Mouse (Mus musculus) cerebellum, adult 8-10 months (tissue): ENCODE data around the gene Myo1a.
"Not testable (repeated sequence)": the region's sequence is repeated elsewhere in the genome, so short reads cannot be mapped to it uniquely, and the experiment has no call there.

Experiments
- DNase-seq: peaks from one replicate; pipeline ENCODE4 v3.0.0; 2022

The Myo1a gene

DNA sequence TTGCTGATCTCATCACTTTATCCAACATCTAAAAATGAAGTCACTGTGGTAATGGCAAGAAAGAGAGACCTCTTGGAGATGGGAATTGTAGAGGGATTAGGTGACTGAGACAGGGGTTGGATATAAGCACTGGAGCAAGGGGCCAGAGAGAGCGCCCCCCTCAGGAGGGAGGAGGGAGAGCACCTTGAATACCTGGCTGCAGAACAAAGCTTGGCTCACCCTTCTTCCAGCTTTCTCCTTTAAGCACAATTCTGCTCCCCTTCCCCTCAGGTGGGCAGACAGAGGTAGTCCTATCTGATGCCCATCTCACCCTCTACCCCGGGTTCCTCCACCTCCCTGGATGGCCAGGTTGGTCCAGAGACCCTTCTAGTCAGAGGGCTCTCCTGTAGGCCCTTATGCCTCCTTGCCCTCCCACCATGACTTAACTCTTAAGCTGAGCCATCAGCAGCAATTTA lies at the start of gene Myo1a:
Gene Myo1a (plus strand): TSS at position 405 of the 455 bp plus-strand sequence.
- no peak for DNase-seq

DNA sequence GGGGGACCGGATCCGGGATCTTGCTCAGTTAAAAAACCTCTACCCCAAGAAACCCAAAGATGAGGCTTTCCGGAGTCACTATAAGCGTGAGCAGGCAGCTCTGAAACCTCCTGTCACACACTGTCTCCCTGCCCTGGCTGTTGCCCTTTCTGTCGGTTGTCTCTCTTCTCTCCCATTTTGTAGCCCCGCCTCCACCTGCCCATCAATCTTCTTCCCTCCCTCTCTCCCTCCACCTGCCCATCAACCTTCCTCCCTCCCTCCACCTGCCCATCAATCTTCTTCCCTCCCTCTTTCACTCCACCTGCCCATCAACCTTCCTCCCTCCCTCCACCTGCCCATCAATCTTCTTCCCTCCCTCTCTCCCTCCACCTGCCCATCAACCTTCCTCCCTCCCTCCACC lies 47.4 kb upstream of the Myo1a start:
- not testable (repeated sequence) for DNase-seq

DNA sequence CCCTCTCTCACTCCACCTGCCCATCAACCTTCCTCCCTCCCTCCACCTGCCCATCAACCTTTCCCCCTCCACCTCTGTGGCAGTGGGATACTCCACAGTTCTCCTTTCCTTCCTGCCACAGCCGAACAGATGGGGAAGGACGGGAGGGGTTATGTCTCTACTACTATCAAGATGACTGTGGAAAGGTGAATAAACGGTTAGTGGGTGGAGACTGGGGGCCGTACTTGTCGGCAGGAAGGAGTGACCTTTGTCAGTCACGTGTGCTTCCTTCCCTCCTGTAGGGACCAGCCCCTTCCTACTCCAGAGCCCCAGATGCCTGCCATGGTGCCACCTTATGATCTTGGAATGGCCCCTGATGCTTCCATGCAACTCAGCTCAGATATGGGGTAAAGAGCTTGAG lies 46.9 kb upstream of the Myo1a start:
- no peak for DNase-seq

DNA sequence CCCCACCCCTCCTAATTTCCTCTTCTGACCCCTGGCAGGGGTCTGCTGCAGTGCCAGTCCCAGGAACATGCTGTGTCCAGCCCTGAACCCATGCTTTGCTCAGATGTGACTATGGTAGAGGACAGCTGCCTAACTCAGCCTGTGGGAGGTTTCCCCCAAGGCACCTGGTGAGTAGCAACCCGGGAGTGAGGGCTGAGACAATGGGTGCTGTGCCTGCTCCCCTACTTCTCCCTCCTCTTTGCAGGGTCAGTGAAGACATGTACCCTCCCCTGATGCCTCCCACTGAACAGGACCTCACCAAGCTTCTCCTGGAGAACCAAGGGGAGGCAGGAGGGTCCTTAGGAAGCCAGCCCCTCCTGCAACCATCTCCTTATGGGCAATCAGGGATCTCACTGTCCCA lies 45.4 kb upstream of the Myo1a start:
- no peak for DNase-seq

DNA sequence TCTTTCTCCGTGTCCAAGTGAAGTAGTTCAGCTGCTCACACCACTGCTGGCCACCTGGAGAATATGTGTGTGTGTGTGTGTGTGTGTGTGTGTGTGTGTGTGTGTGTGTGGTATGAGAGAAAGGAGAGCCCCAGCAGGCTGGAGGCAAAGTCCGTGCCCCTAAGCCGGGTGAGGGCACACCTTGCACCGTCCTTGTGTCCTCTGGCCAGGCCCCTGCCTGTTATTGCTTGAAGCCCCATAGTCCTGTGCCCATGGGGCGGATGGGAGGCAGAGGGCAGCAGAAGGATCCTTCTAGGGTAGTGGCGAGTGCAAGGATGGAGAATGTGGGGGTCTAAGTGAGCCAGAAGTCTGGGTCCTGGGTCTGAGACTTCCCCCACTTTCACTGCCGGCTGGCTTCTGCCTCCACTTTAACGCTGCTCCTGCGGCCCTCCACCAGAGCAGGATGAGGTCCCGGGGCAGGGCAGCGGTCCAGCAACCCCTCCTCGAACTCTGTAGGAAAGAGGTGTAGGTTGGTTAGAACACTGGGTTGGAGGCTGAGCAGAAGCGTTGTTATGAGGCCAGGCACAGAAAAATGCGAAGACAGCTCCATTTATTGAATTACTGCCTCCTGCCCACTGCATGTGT lies 43.6 kb upstream of the Myo1a start:
- DNase-seq = peak; percentile 52

DNA sequence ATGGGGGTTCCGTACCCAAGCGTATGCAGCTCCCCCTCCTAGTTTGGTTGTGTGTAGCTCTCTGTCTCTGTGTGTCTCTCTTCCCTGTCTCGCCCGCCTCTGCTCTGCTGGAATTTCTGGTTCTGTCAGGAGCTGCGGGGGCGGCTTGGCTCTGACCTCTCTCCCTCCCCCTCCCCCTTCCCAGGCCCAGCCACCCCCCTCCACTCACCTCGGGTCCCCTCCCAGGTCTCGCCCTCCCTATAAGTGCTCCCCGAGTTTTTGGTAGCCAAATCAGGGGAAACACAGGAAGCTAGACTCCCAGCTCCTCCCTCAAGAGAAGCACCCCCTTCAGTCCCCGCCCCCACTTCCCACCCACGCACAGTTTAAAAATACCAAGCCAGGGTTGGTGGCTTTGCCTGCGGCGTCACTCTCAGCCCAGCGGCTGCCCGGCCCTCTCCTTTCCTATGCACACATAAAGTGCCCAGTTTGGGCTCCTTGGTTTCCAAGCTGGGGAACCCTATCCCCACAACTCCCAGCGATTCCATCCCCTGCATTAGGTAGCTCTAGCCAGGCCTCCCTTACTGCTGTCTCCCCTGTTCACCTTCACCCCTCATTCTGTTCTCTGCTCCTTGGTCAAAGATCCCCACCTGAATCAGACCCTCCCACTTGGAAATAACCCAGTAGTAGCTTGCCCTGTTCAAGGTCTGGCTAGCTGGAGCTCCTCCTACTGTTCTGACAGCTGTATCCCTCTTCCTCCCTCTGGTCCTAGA lies 42.9 kb upstream of the Myo1a start:
- DNase-seq = peak; percentile 64

DNA sequence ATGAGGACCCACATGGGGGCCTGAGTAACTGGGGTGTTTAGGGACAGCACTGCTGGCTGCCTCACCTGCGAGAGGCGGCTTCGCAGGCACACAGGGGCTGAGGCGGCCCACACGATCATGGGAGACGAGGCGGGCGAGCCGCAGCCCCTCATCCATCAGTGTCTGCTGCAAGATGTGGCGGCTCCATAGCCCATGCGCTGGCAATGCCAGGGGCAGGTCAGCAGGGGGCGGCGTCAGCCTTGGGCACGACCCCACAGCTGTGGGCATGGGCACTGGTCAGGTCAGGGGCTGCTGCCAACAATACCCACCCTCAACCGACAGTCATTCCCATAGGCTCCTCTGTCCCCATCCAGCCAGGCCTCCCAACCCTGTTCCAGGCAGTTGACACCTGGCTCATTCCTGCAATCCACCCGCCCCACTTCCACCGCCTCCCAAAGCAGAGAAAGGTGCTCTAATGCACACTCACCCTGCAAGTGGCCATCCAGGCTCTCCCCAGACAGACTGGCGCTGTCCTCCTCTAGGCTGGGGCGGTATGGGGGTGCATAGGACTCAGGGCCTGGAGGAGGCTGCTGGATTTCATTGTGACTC lies 42.2 kb upstream of the Myo1a start:
- DNase-seq = peak; percentile 58

DNA sequence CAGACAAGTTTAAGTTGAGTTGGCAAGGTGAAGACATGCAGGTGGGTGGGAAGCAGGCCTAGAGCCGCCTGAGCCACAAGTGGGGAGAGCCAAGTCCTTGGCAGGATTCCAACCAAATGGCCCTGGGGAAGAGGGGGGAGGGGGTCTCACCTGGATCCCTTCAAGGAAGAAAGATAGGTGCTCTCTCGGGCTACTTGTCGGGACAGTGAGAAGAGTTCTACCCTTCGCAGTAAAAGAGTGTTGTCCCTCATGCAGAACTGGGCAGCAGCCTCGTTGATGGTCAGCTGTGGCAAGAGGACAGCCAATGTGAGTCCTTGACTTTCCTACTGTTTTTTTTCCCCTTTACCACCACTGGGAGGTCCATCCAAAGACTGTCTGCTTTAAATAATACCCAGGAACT lies 41.4 kb upstream of the Myo1a start:
- DNase-seq = no peak

DNA sequence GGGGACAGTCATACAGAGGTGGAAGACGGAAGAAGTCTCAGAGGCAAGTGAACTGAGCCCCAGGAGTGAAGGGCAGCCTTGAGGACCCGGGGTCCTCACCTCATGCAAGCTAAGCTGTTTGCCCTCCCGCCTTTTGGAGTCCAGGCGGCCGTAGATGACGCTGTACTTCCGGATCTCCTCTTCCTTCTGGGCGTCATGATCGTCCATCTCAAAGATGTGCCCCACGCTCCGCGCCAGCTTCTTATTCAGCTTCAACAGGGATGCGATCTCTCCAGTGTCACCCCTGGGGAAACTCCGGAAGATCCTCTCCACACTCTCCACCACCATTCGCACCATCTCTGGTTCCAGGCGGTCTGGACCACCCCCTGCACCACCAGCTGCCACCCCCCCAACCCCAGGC lies 40.8 kb upstream of the Myo1a start:
- no peak for DNase-seq

DNA sequence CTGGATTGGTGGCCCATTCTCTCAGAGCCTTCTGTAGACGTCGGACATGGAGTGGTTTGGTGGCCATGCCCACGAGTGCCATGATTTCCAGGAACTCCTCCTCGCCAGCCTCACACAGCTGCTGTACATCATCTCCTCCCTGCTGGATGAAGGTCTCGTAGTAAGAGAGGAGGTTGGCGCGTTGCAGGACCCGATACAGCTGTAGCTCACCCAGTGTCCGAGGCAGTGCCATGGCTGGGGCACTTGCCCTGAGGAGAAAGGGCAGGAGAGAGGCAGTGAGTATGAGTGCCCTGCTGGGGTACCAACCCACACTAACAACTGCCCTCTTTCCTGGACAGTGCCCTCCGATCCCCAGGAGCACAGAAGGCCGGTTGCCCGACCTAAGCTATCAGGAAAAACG lies 40.1 kb upstream of the Myo1a start:
- no peak for DNase-seq

DNA sequence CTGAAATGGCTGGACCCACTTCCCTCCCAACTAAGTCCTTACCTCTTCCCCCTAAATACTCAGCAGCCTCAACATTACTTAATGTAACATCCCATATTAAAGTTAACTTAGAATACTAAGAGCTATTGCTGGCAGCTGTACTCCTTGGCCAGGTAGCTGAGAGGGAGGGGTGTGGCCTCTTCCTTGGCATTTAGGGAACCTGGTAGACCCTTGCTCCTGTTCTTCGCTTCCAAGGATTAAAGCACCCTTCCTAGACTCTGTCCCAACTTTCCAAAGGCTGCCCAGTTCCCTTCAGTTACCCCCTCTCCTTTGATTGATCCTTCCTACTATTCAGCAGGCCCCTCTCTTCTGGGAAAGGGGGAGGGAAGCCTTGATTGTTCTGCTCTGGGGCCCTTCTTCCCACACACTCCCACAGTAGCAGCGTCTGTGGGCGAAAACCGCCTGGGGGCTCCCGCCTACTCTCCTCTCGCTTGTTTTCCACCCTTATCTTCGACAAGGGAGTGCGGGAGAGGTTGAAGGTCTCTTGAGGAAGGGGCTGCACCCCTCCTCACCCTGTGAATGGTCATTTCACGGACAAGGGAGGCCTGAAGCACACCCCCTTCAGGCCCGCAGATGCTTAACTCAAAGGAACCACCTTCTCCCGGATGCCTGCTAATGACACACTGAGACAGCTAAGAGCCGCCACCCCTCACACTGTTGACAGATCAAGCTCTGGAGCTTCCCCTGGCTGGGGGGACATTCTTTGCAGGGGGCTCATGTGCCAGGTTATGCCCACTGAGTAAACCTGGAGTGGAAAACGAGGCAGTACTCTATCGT lies 39.4 kb upstream of the Myo1a start:
- DNase-seq = no peak

DNA sequence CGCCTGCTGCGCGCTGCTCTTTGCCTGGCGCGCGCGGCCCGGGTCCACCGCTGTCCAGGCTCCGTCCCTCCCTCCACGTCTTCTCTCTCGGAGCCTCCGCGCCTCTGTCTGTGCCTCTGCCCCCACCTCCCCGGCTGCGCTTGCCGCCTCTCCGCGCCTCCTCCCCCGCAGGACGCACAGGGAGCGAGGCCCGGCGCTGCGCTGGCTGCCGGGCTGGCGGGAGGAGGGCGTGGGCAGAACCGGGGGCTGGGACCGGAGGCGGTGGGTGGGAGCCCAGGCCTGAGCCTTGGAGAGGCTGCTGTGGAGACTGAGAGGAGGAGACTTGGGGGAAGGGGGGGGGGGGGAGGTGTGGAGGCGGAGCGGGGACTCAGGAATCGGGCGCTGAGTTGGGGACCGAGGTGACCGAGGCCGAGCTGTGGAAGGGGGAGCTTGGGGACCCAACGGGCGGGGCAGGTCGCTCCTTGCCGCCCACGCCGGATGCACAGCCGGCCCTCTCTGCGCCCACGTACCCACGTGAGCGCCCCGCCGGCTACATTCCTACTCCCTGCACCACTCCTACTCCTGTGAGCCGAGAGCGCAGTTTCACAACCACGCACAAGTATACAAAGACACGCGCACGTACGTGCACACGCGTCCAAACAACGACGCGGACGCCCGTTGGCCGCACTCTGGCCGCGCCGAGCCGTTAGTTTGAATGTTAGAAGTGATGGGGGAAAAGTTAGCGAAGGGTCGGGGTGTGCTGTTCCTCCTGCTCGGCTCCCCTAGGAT lies 38.3 kb upstream of the Myo1a start, which contains the start of gene Nemp1:
Gene Nemp1 (plus strand): TSS at position 401 of the 768 bp plus-strand sequence.
- DNase-seq = peak; percentile 80

DNA sequence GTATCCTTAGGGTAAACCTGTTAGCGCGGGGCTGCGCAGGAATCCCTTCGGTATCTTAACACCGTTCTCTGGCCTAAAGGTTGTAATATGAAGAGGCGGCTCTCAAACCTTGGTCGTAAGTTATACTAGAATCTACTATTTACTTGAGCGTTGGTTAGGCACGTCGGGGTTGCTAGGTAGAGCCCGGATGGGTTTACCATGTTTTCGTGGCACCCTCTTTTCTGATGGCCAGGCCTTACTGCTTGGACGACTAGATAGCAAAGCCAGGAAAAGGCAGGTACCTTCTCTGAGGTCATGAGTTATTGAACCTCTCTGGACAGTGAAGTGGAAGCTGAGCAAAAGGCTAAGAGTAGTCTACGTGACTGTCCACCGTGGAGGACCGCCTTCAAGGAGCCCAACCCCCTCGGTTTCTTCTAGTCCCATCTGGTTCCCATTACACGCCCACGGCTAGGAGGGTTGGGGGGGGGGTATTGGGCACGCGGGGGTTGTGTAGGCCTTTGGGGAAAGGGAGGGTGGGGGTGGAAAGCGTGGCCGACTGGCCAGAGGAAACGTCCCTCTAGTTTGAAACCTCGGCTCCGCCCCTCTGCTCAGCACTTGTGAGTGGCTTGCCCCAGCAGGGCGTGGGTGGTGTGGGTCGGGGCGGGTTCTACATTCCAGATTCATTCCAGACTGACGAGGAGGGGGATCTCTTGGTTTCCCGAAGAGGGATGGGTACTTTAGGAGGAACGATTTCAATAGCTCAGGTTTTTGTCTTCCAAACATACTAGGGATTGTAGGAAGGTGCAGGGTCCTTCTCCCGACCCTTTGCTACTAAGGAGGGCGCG lies 37.5 kb upstream of the Myo1a start:
- peak; percentile 69 for DNase-seq

DNA sequence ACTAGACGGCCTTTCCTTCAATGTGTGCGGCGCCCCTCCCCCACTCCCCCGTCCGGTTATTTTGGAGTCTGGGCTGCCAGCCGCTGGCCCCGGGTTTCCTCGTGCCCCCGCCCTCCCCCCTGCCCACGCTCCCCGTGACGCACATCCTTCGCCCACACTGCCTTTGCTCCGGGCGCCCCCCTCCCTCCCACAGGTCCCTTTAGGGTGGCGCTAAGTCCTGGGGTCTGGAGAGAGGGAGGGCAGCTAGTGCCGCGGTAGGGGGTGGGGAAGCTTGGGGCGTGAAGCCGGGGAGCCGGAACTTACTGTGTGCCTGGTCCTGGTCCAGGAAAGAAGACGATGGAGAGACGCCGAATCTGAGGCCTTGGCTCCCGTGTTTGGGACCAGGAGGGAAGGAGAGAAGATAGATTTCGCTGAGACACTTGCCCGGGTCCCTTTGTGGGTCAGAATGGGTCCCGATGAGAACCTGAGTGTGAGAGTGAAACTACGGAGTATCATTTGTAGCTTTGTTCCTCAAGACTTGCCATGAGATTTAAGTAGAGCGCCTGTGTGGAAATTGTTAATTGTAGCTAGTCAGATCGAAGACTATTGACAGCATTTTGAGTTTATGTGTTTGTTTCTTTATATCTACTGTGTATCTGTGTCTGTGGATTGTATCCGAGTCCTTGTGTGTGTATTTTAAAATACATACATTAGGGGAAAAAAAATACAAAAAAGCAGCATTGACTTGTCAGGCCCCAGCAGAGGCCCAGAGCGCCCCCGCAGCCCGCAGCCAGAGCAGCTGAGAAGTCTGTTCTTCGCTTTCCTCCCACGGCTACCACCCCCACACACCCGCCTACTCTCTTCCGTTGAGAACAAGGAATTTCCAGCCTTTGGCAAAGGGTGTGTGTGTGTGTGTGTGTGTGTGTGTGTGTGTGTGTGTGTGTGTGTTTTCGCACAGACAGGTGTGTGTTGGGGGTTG lies 36.6 kb upstream of the Myo1a start, which contains the start of gene Nab2:
Gene Nab2 (minus strand): TSS at position 476 of the 958 bp plus-strand sequence.
- peak; percentile 67 for DNase-seq

DNA sequence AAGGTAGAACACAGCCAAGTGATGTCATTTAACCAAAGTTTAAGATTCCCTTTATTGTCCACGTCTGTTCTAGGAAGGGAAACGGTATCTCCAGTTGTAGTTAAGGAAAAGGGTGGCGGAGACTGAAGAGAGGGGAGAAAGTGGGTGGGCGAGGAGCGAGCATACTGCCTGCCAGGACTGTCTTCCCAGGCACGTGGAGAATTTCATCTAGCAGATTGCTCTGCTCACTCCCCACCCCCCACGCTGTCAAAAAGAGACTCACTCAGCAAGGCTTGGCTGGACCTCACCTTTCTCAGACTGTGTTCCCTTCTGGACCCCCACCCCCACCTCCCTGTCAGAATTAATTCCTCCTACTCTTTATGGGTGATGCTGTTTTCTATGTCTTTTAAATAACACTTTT lies 35.8 kb upstream of the Myo1a start:
- no peak for DNase-seq

DNA sequence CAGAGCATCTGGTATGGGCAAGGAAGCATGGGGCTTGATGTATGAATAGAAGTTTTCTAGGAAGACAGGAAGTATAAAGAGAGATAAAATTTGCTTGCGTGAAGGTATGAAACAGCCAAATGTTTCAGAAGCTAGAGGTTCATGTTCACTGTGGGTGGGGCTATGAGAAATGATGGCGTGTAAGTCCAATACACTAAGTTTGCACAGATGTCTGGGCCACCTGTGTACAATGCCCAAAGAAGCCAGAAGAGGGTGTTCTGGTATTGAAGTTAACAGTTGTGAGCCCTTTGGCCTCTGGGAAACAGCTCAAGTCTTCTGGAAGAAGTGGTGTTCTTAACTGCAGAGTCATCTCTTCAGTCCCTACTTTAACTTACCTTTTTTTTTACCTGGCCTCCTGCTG lies 34.8 kb upstream of the Myo1a start:
- no peak for DNase-seq

DNA sequence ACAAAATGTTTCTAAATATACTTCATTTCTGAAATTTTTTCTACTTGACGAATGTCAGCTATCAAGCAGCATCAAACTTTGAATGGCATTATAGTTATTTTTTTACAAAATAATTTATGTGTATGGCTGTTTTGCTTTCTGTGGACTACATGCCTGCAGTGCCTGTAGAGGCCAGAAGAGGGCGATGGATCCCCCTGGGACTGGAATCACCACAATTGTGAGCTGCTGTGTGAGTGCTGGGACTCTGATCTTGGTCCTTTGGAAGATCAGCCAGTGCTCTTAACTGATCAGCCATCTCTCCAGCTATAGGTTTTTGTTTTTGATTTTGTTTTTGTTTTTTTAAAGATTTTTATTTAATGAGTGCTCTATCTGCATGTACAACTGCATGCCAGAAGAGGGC lies 33.7 kb upstream of the Myo1a start:
- DNase-seq = no peak

DNA sequence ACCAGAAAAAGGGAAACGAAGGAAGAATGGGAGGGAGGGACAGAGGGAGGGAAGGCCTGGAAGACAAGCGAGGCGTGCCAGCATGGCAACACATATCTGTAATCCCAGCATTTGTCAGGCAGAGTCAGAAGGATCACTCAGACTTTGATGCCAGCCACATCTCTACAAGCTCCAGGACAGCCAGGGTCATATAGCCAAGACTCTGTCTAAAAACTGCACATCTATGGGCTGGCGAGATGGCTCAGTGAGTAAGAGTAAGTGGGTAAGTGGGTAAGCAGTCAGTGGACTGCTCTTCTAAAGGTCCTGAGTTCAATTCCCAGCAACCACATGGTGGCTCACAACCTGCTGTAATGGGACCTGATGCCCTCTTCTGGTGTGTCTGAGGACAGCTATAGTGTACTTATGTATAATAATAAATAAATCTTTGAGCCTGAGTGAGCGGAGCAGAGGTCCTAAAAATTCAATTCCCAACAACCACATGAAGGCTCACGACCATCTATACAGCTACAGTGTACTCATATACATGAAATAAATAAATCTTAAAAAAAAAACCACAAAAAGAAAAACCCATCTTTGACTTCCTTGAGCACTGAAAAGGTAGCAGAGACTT lies 30.8 kb upstream of the Myo1a start:
- no peak for DNase-seq

DNA sequence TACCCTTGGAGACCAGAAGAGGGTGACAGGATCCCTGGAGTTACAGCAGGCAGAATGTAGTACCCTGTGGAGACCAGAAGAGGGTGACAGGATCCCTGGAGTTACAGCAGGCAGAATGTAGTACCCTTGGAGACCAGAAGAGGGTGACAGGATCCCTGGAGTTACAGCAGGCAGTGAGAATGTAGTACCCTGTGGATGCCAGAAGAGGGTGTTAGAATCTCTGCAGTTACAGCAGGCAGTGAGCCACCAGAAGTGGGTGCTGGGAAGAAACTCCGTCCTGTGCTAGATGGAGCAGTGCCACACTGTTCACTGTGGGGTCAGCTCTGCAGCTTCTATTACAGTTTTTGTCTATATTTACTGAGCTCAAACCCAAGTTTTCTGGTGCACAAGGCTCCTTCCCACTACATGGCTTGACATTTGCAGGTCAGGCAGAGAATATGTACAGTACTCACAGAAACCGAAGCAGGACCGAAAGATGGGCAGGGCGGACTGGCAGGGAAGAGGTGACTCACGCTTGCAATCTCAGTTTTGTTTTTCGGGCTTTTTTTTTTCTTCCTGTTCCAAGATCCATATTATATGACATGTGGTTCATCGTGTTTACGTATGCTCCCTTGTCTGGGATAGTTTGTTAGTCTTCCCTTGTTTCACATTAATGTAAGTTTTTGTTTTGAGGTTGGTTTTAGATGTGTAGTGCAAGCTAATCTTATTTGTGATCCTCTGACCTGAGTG lies 30.0 kb upstream of the Myo1a start:
- peak; percentile 92 for DNase-seq
